Mouse (Mus musculus): ENCODE results near the gene Zcchc24.
"Not testable (repeated sequence)": the region's sequence is repeated elsewhere in the genome, so short reads cannot be mapped to it uniquely, and the experiment has no call there.

Zcchc24 gene

DNA sequence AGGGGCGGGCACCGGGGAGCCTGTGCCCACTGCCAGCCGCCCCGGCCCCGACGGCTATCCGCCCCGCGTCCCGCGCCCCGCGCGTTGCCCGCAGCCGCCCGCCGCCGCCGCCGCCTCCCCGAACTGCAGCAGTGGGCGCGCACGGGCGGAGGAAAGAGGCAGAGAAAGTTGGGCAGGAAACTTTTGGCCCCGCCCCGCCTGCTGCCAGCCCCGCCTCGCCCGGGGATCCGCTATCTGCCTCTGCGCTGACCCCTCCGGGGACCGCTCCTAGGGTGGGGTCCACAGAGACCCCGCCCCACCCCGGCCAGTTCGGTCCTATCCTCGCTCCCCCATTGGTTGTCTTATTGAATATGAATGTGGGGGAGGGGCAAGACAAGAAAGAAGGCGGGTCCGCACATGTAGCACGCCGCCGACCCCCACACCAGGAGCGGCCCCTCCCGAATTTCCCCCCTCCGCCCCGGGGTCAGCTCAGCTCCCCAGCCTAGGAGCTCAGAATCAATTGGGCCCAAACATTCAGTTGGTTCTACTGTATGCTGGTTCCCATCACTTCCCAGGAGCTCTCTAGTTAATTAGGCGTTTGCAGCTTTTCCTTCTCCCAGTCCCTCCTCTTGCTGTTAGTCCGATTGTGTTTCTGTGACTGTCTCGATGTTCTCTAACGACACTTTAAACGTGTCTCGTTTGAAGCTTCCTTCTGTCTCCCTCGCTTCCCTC, at the start of gene Zcchc24:
Zcchc24 (minus strand) TSS at position 125 of the 711 bp plus-strand sequence.
- DNase-seq: peak; percentile 44

- DNase-seq: peak; percentile 67
These were observed 47.6 kb upstream of the Zcchc24 start for GRCm38 (mm10) chr14:25816416-25816815.

DNA sequence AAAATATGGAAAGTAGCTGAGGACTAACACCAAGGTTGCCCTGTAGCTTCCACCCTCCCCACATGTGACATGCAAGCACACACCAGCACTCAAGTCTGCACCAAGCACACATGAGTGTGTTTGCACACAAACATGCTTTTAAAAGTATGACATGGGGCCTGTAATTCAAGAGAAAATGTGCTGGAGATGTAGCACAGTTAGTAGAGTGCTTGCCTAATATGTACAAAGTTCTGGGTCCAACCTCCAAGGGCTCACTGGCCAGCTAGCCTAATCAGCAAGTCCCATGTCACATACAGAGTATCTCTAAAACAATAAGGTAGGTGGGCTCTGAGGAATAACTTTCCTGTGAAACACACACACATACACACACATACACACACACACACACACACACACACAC, 45.3 kb upstream of the Zcchc24 start:
- no peak for DNase-seq

DNA sequence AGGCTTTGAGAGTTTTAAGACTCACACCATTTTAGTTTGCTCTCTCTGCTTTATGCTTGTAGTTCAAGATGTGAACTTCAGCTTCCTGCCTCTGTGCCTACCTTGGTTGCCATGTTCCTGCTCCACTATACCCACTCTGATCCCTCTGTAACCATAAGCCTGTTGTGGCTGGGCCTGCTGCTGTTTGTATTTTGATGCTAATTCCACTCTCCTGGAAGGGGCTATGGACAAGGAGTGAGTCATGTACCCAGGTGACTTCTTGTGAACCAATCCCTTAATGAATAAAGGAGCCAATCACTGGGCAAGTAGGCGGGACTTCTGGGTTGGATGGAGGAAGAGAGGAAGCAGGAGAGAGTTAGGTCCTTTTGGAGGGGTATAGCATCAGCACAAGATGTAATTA, 42.2 kb upstream of the Zcchc24 start:
- not testable (repeated sequence) for DNase-seq

GRCm38 (mm10) chr14:25806561-25806960, 37.7 kb upstream of the Zcchc24 start:
- DNase-seq: no peak

DNA sequence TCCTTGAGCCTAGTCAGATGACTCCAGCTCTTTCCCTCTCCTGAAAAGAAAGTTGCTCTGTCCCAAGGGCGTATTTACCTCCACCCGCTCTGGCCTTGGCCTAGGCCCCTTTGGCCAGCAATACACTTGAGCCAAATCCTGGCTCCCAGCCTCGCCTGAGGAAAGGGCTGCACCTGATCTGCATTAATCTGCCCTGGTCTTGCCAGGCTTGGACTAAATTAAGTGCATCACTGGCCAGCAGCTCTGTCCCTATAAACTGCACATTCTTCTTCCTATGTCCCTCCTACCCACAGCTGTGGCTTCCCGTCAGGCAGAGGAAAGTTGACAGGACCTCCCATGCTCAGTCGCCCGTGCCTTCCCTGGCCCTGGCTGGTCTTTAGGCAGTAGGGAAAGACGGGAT, 37.0 kb upstream of the Zcchc24 start:
- peak; percentile 15 for DNase-seq

DNA sequence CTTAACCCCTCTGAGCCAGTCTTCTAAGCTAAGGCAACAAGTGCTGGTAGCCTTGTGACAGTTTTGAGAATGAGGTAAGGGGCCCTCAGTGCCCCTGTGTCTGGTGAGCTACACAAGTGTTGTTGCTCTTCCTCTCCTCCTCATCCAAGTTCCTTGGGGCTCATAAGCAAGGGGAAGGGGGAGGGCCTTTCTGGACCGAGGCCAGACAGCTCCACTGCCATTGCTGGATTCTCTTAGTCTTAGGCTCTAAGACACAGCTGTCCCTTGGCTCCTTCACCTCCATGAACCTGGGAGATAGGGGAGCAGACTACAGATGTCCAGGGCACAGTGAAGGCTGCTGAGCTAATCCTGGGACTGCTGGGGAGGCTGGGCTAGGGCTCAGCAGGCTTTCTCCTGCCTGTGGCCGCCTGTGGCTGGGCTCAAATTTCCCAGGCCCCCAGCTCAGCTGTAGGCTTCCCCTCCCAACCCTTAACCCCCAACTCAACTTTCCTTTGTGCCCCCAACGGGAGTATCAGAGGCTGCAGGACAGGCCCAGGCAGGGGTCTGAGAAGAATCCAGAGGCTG, 34.5 kb upstream of the Zcchc24 start:
- DNase-seq: no peak

DNA sequence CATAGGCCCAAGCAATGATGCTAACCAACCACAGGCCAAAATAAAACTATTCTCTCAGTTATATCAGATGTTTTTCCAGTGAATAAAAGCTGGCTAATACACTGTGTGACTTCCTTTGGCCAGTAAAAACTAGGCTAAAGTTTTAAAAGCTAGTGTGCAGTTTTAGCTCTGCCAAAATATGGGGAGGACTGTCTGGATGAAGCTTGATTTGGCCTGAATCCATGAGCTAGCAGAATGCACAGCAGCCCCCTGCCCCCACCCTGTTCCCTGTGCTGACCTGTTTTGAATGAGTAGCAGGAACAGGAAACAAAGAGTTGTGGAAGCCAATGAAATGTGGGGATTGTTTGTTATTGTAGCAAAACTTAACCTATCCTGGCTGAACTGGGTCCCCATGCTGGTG, 33.7 kb upstream of the Zcchc24 start:
- no peak for DNase-seq

- DNase-seq: peak; percentile 72
These were observed 31.5 kb upstream of the Zcchc24 start for GRCm38 (mm10) chr14:25800166-25800960.

- DNase-seq: no peak
These were observed 27.8 kb upstream of the Zcchc24 start for GRCm38 (mm10) chr14:25796619-25797018.

GRCm38 (mm10) chr14:25795561-25796174, 26.8 kb upstream of the Zcchc24 start:
- DNase-seq: no peak

- no peak for DNase-seq
These were observed 26.2 kb upstream of the Zcchc24 start for GRCm38 (mm10) chr14:25795067-25795466.

- DNase-seq: no peak
These were observed 25.5 kb upstream of the Zcchc24 start for GRCm38 (mm10) chr14:25794331-25794730.

DNA sequence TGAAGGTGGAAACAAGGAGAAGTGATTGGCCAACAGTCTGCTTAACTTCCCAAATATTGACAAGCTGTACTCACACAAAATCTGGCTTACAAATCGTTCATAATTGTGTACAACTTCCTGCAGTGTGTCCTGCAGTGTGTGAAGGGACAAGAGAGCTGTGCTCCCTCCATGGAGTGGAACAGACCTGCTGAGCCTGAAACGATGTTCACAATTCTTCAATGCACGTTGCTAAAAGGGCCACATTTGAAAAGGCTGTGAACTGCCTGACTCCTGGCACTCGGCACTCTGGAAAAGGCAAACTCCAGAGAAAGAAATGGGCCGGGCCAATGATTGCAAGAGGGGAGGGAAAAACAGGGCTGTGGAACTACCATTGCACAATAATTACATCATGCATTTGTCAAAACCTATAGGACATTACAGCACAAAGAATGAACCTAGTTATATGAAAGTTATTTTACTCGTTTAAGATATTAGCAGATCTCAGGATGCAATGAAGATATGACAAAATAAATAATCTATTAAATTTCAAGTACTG, 22.0 kb upstream of the Zcchc24 start:
- no peak for DNase-seq

- no peak for DNase-seq
These were observed 21.1 kb upstream of the Zcchc24 start for GRCm38 (mm10) chr14:25789946-25790345.

DNA sequence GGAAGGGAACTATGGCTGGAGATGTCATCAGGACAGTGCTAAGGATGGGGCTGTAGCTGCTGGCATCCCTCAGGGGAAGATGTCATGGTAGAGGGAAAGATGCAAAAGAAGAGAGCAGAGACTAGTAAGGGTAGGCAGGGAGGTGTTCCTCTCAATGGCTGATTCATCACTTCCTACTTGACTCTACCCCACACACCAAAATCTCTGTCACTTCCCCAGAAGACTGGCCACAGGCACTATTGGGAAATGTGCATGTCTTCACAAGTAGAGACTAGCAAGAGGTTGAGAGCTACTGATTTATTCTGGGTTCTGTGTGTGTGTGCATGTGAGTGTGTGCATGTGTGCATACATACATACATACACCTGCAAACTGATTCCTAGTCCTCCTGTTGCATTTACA, 20.4 kb upstream of the Zcchc24 start:
- no peak for DNase-seq

- no peak for DNase-seq
These were observed 19.4 kb upstream of the Zcchc24 start for GRCm38 (mm10) chr14:25788201-25788600.

GRCm38 (mm10) chr14:25787387-25787910, 18.6 kb upstream of the Zcchc24 start:
- DNase-seq: no peak

- DNase-seq: no peak
These were observed 18.1 kb upstream of the Zcchc24 start for GRCm38 (mm10) chr14:25786959-25787358.

DNA sequence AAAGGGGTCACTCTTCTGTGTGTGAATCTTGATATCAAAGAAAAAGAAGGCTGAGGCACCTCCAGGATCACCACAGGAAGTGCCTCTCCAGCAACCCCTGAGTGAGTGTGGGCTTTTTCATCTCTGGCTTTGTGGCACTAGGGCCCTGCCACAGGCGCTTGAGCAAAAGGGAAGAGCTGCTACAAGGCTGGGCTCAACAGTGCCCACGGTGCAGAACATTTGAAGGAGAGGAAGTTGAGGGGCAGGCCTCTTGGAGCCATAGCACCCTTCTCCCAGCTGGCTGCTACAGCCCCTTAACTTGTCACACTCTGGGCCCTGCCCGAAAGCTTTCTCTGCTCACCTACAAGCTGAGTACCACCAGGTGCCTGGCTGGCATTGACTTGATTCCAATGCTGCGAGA, 16.4 kb upstream of the Zcchc24 start:
- DNase-seq: no peak

- no peak for DNase-seq
These were observed 14.4 kb upstream of the Zcchc24 start for GRCm38 (mm10) chr14:25783220-25783619.

- no peak for DNase-seq
These were observed 11.8 kb upstream of the Zcchc24 start for GRCm38 (mm10) chr14:25780601-25781000.

GRCm38 (mm10) chr14:25776294-25776693, 7.5 kb upstream of the Zcchc24 start:
- no peak for DNase-seq
